Mouse (Mus musculus) cerebellum, adult 2 months (tissue): ENCODE data around the gene Bmp10.

Source experiments
- CTCF ChIP-seq: fragments of 200-500 bp; IDR thresholded peaks from 2 replicates; pipeline ENCODE4 v1.5.1; 2011; ENCODE audit warnings: low read depth, mild to moderate bottlenecking, control low read depth, low read length, moderate library complexity, borderline replicate concordance; ENCODE audit not compliant: insufficient read depth
- POLR2A ChIP-seq: fragments of 200-500 bp; IDR thresholded peaks from 2 replicates; pipeline ENCODE4 v1.6.1; 2011; ENCODE audit warnings: low read length, control low read depth, borderline replicate concordance; ENCODE audit not compliant: insufficient read depth

DNA sequence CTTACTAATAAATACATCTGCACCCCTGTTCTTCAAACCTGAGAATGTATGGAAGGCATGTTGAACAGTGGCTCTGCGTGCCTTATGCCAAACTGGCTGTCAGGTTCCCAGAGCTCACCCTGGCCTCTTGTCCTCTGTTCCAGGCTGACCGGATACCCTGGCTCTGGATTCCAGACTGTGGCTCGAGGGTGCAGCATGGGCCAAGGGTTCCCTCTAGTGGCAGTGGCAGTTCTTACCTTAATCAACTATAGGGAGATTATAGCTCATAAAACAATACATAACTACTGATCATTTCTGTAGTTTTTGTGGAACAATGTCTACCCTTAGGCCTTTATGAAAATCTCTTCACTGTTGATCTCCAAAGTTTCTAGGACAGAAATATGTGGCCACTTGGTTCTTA, 22.2 kb downstream of the Bmp10 start:
- TF ChIP-seq CTCF = peak; percentile 46; the same call in 1 of the 2 replicates
- no peak for TF ChIP-seq POLR2A
